Mouse (Mus musculus) left cerebral cortex, adult 6 months (tissue): ENCODE measurements around the gene Smim24. TPM values are rescaled to one million over a fixed set of nuclear protein-coding genes. Genes with fewer than 3 reads are reported as not detected.

ENCODE experiments used
- long read RNA-seq, 2 experiments: library from polyadenylated mRNA; unstranded; transcript quantifications; one replicate each; pipeline ENCODE4 v2.0.0; 2019 to 2020
- polyA plus RNA-seq: library from polyadenylated mRNA; unstranded; fragments of <200 nt; fragmentation: Nextera tagmentation; gene quantifications from 2 replicates; pipeline ENCODE4 v1.2.3, GENCODE M21; 2021

The Smim24 gene
- 1.6 and 2.1 TPM in 2 replicates for polyA plus RNA-seq
- long read RNA-seq, experiment 1, result 0 reads
- long read RNA-seq, experiment 2, partial matches to known transcripts, result 0 of 3 reads
- long read RNA-seq, experiment 2, other reads (novel, unspliced or antisense), result 0 of 3 reads

DNA sequence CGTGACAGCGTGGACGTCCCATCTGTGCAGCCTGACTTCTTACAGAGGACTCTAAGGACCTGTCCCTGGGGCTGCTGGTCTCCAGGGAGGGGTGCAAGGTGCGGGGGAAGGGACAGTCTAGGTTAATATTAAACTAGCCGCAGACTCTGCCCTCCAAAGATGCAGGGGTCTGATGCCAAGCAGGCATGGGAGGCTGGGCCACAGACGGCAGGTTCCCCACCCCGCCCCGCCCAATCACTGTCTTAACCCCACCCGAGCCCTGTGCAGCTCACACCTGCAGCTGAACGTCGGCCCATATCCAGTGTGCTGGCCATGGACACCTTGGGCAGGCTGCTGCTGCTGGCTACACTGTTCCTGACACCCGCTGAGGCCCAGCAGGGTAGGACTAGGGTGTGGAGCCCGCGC, at the start of gene Smim24:
Gene Smim24 (plus strand): TSS at position 271 of the 405 bp plus-strand sequence.

DNA sequence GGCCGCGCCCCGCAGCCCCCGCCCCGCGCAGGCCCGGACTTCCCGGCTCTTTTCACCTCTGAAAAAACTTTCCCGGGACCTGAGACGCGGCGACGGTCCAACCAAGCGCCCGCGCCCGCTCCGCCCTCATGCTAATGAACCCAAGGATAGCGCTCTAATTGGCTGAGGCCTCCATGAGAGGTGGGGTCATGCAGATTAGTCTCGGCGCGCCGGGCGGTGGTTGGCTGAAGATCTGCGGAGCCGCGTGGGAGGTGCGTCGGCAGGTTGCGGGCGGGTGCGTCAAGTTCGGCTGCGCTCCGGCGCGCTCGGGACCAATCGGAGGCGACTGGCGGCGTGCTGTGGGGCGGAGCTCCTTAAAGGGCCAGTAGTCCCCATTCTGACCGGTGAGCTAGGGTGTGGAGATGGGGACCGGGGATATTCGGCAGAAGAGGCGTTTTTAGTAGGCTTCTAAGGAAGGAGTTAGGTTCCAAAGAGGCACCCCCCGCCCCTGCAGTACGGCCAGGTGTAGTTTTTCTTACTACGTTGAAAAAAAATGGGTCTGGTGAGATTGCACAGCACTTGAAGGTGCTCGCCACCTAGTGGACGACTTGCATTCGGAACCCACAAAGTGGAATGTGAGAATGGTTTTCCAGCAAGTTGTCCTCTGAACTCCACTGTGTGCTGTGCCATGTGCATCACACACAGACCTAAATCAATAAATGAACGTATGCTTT, 42.3 kb upstream of the Smim24 start, which contains the start of gene Hmg20b:
Gene Hmg20b (minus strand): TSS at position 130 of the 713 bp plus-strand sequence.

DNA sequence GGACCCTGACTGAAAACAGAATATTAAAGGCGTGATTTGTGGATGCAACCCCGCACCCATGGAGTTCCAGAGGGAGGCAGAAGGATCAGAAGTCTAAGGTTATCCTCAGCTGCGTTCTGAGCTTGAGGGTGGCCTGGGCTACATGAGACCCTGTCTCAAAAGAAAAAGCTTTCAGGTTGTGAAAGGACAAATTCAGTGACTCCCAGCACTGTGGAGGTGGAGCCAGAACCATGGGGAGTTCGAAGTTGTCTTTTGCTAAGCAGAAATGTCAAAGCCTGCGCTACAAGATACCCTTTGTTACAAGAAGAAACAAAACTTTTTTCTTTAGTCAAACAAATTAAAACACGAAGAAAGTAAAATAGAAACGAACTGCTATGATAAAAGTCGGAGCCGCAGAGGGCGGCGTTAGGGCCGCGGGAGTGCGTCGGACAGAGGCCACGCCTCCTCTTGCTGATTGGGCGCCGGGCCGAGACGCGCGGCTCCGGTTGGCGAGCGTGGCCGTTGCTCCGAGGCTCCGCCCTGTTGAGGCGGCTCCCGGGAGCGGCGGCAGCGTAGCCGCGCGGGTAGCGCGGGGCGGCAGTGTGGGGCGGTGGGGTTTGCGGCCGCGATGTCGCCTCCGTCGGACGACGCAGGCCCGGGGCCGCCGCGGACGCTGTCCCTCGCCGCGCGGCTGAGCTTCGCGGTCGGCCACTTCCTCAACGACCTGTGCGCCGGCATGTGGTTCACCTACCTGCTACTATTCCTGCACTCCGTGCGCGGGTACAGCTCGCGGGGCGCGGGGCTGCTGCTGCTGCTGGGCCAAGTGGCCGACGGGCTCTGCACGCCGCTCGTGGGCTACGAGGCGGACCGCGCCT, 35.6 kb upstream of the Smim24 start, which contains the start of gene Mfsd12:
Gene Mfsd12 (plus strand): TSS at position 501 of the 854 bp plus-strand sequence.

GRCm38 (mm10) chr10:81365672-81366476, 27.0 kb upstream of the Smim24 start, which contains the start of gene 4930404N11Rik:
Gene 4930404N11Rik, minus strand, starts transcription at chr10:81365816.

GRCm38 (mm10) chr10:81377793-81378552, 14.9 kb upstream of the Smim24 start, which contains the start of gene Fzr1:
Gene Fzr1, minus strand, starts transcription at chr10:81378516.

GRCm38 (mm10) chr10:81383802-81384604, 8.8 kb upstream of the Smim24 start, which contains the start of the genes Dohh and Gm48551:
Gene Dohh, plus strand, starts transcription at chr10:81384428.
Gene Gm48551, plus strand, starts transcription at chr10:81384466.

DNA sequence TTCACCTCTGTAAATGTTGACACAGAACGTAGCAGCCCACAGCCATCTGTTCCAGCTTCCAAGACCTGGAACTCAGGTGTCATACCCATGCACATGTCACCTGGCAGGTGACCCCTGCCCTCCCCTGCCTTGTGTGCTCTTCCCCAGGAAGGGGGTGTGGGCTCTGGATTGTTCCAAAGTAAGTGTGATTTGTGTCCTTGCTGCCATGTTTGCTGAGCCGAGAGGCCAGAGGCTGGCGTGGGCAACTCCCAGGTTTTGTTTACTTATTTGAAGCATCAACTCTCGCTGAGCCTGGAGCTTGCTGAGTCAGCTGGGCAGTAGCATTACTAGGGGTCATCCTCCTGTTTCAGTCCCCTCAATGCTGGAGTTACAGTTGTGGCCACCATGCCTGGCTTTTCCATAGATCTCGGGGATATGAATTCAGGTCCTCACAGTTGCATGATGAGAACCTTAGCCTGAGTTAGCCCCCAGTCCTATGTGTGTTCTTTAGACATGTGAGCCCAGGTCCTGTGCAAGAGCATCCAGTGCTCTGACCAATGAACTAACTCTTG, 4.3 kb upstream of the Smim24 start, which contains the start of gene Gm48552:
Gene Gm48552 (plus strand): TSS at position 501 of the 551 bp plus-strand sequence.

Other genes starting within 250 kb of the Smim24 start
- 19.6 and 22.7 TPM in 2 replicates for gene Pias4, start 225.1 kb upstream of the Smim24 start, polyA plus RNA-seq
- 720 and 722 TPM in 2 replicates for gene Eef2, start 216.4 kb upstream of the Smim24 start, polyA plus RNA-seq
- 1.8 and 81.3 TPM in 2 replicates for gene Dapk3, start 210.0 kb upstream of the Smim24 start, polyA plus RNA-seq
- 0.09 TPM in 1 of 2 replicates, not detected in the other for gene 4930442H23Rik, start 209.2 kb upstream of the Smim24 start, polyA plus RNA-seq
- gene Nmrk2, start 191.0 kb upstream of the Smim24 start, polyA plus RNA-seq, result not detected in 2 replicates
- 50.9 and 79.7 TPM in 2 replicates for gene Atcay, start 162.2 kb upstream of the Smim24 start, polyA plus RNA-seq
- 25.5 and 28.7 TPM in 2 replicates for gene Zfr2, start 159.9 kb upstream of the Smim24 start, polyA plus RNA-seq
- 125 and 168 TPM in 2 replicates for gene Matk, start 140.1 kb upstream of the Smim24 start, polyA plus RNA-seq
- 120 and 129 TPM in 2 replicates for gene Mrpl54, start 126.1 kb upstream of the Smim24 start, polyA plus RNA-seq
- gene Apba3, start 126.1 kb upstream of the Smim24 start, polyA plus RNA-seq, result 20.8 and 21.3 TPM in 2 replicates
- 0.21 and 0.37 TPM in 2 replicates for gene Tjp3, start 101.5 kb upstream of the Smim24 start, polyA plus RNA-seq
- 70.9 and 115 TPM in 2 replicates for gene Pip5k1c, start 100.1 kb upstream of the Smim24 start, polyA plus RNA-seq
- gene Cactin, start 71.9 kb upstream of the Smim24 start, polyA plus RNA-seq, result 13.7 and 15.7 TPM in 2 replicates
- gene Tbxa2r, start 64.3 kb upstream of the Smim24 start, polyA plus RNA-seq, result 0.78 and 1.2 TPM in 2 replicates
- gene Gipc3, start 49.8 kb upstream of the Smim24 start, polyA plus RNA-seq, result 0.44 and 0.73 TPM in 2 replicates
- gene Hmg20b, start 42.6 kb upstream of the Smim24 start, polyA plus RNA-seq, result 24.0 and 36.0 TPM in 2 replicates
- 11.3 and 14.9 TPM in 2 replicates for gene Mfsd12, start 35.6 kb upstream of the Smim24 start, polyA plus RNA-seq
- 0.19 and 0.63 TPM in 2 replicates for gene 4930404N11Rik, start 27.2 kb upstream of the Smim24 start, polyA plus RNA-seq
- gene Fzr1, start 14.5 kb upstream of the Smim24 start, polyA plus RNA-seq, result 50.1 and 52.0 TPM in 2 replicates
- 160 and 212 TPM in 2 replicates for gene Dohh, start 8.6 kb upstream of the Smim24 start, polyA plus RNA-seq
- gene Gm48551, start 8.6 kb upstream of the Smim24 start, polyA plus RNA-seq, result 2.5 and 3.2 TPM in 2 replicates
- 0.80 and 2.4 TPM in 2 replicates for gene Gm48552, start 4.0 kb upstream of the Smim24 start, polyA plus RNA-seq
- 21.8 and 30.9 TPM in 2 replicates for gene Nfic, start 62.6 kb downstream of the Smim24 start, polyA plus RNA-seq
- gene Celf5, start 89.7 kb downstream of the Smim24 start, polyA plus RNA-seq, result 38.3 and 133 TPM in 2 replicates
- 34.1 and 44.3 TPM in 2 replicates for gene Ncln, start 103.3 kb downstream of the Smim24 start, polyA plus RNA-seq
- gene S1pr4, start 107.1 kb downstream of the Smim24 start, polyA plus RNA-seq, result 0.67 and 0.71 TPM in 2 replicates
- 2.4 and 4.3 TPM in 2 replicates for gene Gna15, start 131.2 kb downstream of the Smim24 start, polyA plus RNA-seq
- 63.0 and 113 TPM in 2 replicates for gene Gna11, start 152.1 kb downstream of the Smim24 start, polyA plus RNA-seq
- 171 and 487 TPM in 2 replicates for gene Aes, start 166.4 kb downstream of the Smim24 start, polyA plus RNA-seq
- gene Tle2, start 181.5 kb downstream of the Smim24 start, polyA plus RNA-seq, result 5.1 and 7.2 TPM in 2 replicates
- gene Tle6, start 208.0 kb downstream of the Smim24 start, polyA plus RNA-seq, result 10.2 and 12.4 TPM in 2 replicates
- 0.35 and 0.51 TPM in 2 replicates for gene BC025920, start 213.2 kb downstream of the Smim24 start, polyA plus RNA-seq
- 19.2 and 25.8 TPM in 2 replicates for gene Sirt6, start 234.7 kb downstream of the Smim24 start, polyA plus RNA-seq
- gene Ankrd24, start 235.5 kb downstream of the Smim24 start, polyA plus RNA-seq, result 25.8 and 27.9 TPM in 2 replicates